Mouse (Mus musculus) limb, embryonic 11.5 days (tissue): ENCODE data around the gene Cd59b. TPM values are rescaled to one million over a fixed set of nuclear protein-coding genes. Genes with fewer than 3 reads are reported as not detected.

ENCODE experiments used
- ATAC-seq: fragments of 200-750 bp; cut with Nextera tagmentation; 2 replicates; pipeline ENCODE4 v1.8.0; 2017; ENCODE audit warnings: low read depth; ENCODE audit not compliant: insufficient number of reproducible peaks, low FRiP score, low TSS enrichment
- DNase-seq: peaks from one replicate; pipeline ENCODE4 v3.0.0-alpha.2; 2015; ENCODE audit warnings: low spot score
- H3K27ac ChIP-seq: fragments of 300-500 bp; sonication (generic); replicated peaks from 2 replicates; pipeline ENCODE4 v1.5.1; 2014; ENCODE audit warnings: low read depth, mild to moderate bottlenecking, low read length
- H3K27me3 ChIP-seq: fragments of 300-500 bp; sonication (generic); 2 replicates; pipeline ENCODE4 v1.6.1; 2014; ENCODE audit warnings: mild to moderate bottlenecking, low read length, mixed read lengths; ENCODE audit not compliant: control insufficient read depth, insufficient read depth
- H3K36me3 ChIP-seq: fragments of 300-500 bp; sonication (generic); 2 replicates; pipeline ENCODE4 v1.6.1; 2014; ENCODE audit warnings: mild to moderate bottlenecking, low read length, moderate library complexity, mixed read lengths; ENCODE audit not compliant: control insufficient read depth, insufficient read depth
- H3K4me1 ChIP-seq: fragments of 300-500 bp; sonication (generic); 2 replicates; pipeline ENCODE4 v1.6.1; 2014; ENCODE audit warnings: low read length, mixed read lengths; ENCODE audit not compliant: control insufficient read depth, insufficient read depth
- H3K4me2 ChIP-seq: fragments of 300-500 bp; sonication (generic); 2 replicates; pipeline ENCODE4 v1.6.1; 2014; ENCODE audit warnings: low read depth, mild to moderate bottlenecking, moderate library complexity; ENCODE audit not compliant: severe bottlenecking
- H3K4me3 ChIP-seq: fragments of 300-500 bp; sonication (generic); 2 replicates; pipeline ENCODE4 v1.5.1; 2014; ENCODE audit warnings: low read depth, low read length
- H3K9ac ChIP-seq: fragments of 300-500 bp; sonication (generic); 2 replicates; pipeline ENCODE4 v1.6.1; 2014; ENCODE audit warnings: mild to moderate bottlenecking, low read length
- H3K9me3 ChIP-seq: fragments of 300-500 bp; sonication (generic); 2 replicates; pipeline ENCODE4 v1.6.1; 2016; ENCODE audit warnings: low read length; ENCODE audit not compliant: control insufficient read depth
- WGBS: fragments of 180-500 bp; shearing (Covaris S2); extraction: QIAGEN DNeasy Blood & Tissue Kit; methylation state at CpG from one replicate; pipeline ENCODE4 v1.1.7; 2014; 5-methylcytosine and 5-hydroxymethylcytosine counted together
- polyA plus RNA-seq: library from polyadenylated mRNA; unstranded; fragments of >200 nt; fragmentation: Nextera tagmentation; extraction: Ambion mirVana; gene quantifications from 2 replicates; pipeline ENCODE4 v1.2.1, GENCODE M21; 2014

Gene Cd59b
- polyA plus RNA-seq, 1 experiment from 2014 or later: 4.9 TPM

DNA sequence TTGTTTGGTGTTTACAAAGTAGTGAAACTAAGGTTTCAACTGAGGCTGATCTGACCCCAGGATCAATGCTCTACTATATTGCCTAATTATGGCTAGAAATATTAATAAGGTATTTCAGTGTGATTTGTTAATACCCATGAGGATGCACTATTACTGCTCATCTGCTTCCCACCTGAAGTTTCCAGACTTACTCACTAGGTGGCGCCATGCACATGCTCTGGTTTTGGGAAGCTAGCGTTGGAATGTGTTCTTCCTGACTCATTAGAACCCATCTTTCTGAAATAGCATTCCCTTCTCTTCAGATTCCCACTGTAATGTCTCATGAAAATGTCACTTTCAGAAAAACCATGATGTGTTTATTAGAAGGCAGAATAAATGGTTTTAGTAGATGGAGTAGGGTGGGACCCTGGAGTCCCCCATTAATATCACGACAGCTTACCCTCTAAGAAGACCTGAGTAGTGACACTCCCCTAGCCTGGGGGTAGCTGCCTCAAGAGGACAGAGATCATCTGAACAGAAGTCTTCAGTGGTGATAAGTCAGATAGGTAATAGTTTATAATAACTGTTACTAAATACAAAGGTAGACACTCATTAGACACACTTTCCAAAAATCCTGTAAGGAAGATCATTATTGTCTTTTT, 34.7 kb upstream of the Cd59b start:
- WGBS: 38% methylated on average over 3 of the region's 3 CpGs
- no peak for ATAC-seq

DNA sequence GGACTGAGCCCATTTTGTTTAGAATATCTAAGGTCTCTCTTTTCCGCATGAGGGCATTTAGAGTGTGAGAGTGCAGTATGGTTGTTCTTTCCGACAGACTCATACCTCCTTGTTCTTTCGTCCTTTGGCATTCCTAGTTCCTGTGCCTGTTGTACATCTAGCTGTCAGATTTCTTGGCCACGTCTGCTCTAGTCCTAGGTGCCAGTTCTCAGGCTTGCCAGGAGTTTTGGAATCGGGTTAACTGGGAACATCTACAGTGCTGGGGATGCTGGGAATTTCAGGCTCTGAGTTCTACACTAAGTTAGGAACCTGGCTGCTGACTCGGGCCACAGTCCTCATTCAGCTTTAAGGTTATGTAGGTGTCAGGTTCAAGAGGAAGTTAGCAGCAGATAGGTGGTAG, 34.1 kb upstream of the Cd59b start:
- Histone ChIP-seq H3K4me1 (no peaks in the 10 kb centered on the region), H3K4me3 (no peak overlapping the region), H3K9ac (no peak overlapping the region), H3K27ac (no peak overlapping the region), H3K36me3 (peaks cover 8% of the 10 kb centered on the region), H3K9me3 (no peaks in the 10 kb centered on the region), H3K4me2 (no peak overlapping the region), H3K27me3 (no peaks in the 10 kb centered on the region)
- ATAC-seq: no peak
- DNase-seq: no peak
- WGBS: 86% methylated on average over 6 of the region's 6 CpGs

More for the DNA sequence above, 34.7 kb upstream of the Cd59b start:
- no peak overlapping the region for H3K27ac ChIP-seq
- no peak overlapping the region for H3K9ac ChIP-seq
- peak; percentile 75 for DNase-seq
- H3K9me3 ChIP-seq: no peaks in the 10 kb centered on the region
- no peak overlapping the region for H3K4me3 ChIP-seq
- H3K4me2 ChIP-seq: no peak overlapping the region
- H3K36me3 ChIP-seq: peaks cover 8% of the 10 kb centered on the region; the same call in 1 of the 2 replicates
- H3K4me1 ChIP-seq: no peaks in the 10 kb centered on the region
- no peaks in the 10 kb centered on the region for H3K27me3 ChIP-seq

DNA sequence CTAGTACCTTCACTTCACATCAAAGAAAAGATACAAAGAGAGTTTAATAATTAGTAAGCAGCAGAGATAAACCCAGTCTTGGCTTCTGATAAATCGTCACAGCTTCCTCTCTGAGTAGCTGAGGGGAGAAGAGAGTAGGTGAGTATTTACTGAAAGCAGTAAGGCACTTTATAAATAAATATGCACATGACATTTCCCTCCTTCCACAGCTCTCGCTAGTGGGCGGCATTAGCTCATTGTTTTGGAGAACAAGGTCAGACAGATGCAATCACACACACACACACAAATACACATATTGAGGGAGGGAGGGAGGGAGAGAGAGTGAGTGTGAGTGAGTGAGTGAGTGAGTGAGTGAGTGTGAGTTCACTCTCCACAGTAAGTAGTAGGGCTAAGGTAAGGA, 33.3 kb upstream of the Cd59b start:
- Histone ChIP-seq H3K4me2 (no peak overlapping the region), H3K36me3 (peaks cover 8% of the 10 kb centered on the region), H3K27ac (no peak overlapping the region), H3K9me3 (no peaks in the 10 kb centered on the region), H3K4me1 (no peaks in the 10 kb centered on the region), H3K9ac (no peak overlapping the region), H3K27me3 (no peaks in the 10 kb centered on the region), H3K4me3 (no peak overlapping the region)
- DNase-seq (no peak), ATAC-seq (no peak)
- WGBS: 85% methylated on average over 3 of the region's 3 CpGs

DNA sequence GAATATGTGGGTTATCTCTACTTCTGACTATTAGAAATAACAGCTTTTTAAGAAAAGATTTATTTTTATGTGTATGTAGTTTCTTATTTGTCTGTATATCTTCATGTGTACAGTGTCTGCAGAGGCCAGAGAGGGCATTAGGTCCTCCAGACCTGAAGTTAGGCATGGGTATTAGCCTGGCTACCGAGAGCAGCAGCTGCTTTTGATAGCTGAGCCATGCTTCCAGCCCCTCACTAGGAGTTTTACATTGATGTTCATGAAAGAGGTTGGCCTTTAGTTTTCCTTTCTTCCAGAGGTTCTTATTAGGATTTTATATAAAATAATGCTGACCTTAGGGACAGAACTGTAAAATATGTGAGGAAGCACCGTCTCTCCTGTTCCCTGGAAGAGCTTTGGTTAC, 31.4 kb upstream of the Cd59b start:
- Histone ChIP-seq H3K9me3 (no peaks in the 10 kb centered on the region), H3K4me1 (no peaks in the 10 kb centered on the region), H3K27me3 (no peaks in the 10 kb centered on the region), H3K27ac (no peak overlapping the region), H3K4me2 (no peak overlapping the region), H3K9ac (no peak overlapping the region), H3K36me3 (peaks cover 8% of the 10 kb centered on the region), H3K4me3 (no peak overlapping the region)
- ATAC-seq (no peak), DNase-seq (no peak)
- WGBS: 80% methylated on average over 2 of the region's 2 CpGs

DNA sequence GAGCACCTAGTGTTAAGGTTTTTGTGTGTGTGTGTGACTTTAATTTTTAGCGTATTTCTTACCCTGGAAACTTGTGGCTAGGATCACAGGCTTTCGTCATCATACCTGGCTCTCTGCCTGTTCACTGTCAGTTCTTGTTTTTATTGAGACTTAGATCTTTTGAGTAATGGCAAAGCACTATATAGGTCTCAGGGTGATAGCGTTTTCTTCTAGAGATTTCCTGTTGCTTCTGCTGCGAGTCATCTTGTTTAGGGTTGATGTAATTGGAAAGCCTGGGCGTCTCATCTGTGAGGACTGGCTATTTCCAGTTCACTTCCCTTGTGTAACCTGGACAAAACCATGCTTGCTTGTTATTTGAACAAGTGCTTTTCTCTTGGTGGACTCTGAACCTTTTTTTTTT, 28.0 kb upstream of the Cd59b start:
- Histone ChIP-seq H3K4me1 (no peaks in the 10 kb centered on the region), H3K27me3 (no peaks in the 10 kb centered on the region), H3K9me3 (no peaks in the 10 kb centered on the region), H3K4me3 (no peak overlapping the region), H3K27ac (no peak overlapping the region), H3K9ac (no peak overlapping the region), H3K4me2 (no peak overlapping the region), H3K36me3 (peaks cover 4% of the 10 kb centered on the region)
- WGBS: 89% methylated on average over 5 of the region's 5 CpGs
- DNase-seq: no peak
- ATAC-seq: no peak

DNA sequence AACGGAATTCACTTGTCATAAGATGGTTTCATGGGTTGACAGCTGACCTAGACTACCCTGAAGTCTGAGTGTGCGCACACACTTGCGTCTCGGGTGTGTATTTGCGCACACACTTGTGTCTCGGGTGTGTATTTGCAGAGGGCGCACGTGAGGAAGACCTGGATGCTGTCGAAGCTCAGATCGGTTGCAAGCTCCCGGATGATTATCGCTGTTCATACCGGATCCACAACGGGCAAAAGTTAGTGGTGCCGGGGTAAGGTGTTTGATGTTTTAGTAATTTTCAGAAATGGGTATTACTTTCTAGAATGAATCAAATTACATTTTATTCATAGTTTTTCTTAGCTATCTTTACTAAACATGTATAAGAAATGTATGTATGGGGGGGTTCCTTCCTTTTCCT, 26.9 kb upstream of the Cd59b start:
- no peaks in the 10 kb centered on the region for H3K27me3 ChIP-seq
- H3K9ac ChIP-seq: no peak overlapping the region
- no peak overlapping the region for H3K4me2 ChIP-seq
- no peaks in the 10 kb centered on the region for H3K9me3 ChIP-seq
- DNase-seq (no peak), ATAC-seq (no peak)
- no peak overlapping the region for H3K4me3 ChIP-seq
- H3K4me1 ChIP-seq: no peaks in the 10 kb centered on the region
- peaks cover 2% of the 10 kb centered on the region for H3K36me3 ChIP-seq
- WGBS: 95% methylated on average over 15 of the region's 15 CpGs
- H3K27ac ChIP-seq: no peak overlapping the region

DNA sequence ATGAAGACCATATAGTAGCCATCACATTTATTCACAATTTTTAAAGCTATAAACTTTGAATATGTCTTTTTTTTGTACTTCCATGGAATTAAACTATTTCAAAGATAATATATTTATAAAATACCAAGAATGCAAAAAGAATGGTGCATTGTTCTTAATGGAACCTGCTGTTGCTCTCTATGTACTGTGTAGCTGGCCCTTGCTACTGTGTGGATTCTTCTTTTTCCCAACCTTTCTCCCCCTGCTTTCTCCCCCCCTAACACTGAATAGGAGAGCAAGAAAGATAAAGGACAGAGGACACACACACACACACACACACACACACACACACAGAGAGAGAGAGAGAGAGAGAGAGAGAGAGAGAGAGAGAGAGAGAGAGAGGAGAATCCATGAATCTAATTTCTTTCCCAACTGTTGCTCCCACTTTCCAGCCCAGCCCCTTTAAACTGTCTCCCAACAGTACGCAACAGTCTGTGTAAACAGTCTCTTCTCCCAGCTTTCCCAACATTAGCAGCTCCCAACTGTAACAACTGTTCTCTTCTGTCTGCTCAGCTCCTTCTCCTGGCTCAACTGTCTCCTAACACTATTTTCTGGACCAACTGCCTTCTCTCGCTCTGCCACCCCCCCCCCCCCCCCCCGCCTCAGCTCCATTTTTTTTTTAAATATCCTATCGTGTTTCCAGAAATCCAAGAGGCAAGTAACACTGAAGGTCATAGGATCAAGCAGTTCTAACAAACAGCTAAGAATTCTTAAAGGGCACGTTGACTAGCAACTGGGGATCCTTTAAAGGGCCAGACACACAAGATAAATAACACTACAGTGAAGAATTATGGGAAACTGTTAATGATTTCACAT, 25.8 kb upstream of the Cd59b start:
- Histone ChIP-seq H3K9ac (no peak overlapping the region), H3K9me3 (no peaks in the 10 kb centered on the region), H3K36me3 (peaks cover 2% of the 10 kb centered on the region), H3K27me3 (no peaks in the 10 kb centered on the region), H3K4me2 (no peak overlapping the region), H3K4me1 (no peaks in the 10 kb centered on the region), H3K4me3 (no peak overlapping the region), H3K27ac (no peak overlapping the region)
- no peak for ATAC-seq
- DNase-seq: no peak
- WGBS: 64% methylated on average over 5 of the region's 5 CpGs

DNA sequence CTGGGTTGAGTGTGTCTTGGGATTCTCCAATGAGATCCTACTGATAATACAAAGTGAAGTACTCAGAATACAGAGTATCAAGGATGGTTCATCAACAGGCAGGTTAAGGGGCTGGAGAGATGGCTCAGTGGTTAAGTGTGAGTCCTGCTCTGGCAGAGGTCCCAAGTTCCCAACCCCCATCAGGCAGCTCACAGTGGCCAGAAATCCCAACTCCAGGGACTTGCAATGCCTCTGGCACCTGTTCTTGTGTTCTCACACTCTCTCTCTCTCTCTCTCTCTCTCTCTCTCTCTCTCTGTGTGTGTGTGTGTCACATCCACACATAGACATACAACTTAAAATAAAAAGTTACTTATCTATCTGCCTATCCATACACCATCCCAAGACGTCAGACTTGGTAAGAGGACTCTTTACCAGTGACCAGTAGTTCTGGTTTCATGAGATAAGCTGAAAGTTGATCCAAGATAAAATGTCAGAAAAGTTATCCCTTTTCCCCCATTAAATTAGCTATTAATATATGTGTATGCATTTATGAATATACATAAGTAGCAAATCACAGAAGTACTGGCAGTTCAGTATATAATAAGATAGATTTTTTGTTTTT, 25.1 kb upstream of the Cd59b start:
- Histone ChIP-seq H3K4me3 (no peak overlapping the region), H3K9me3 (no peaks in the 10 kb centered on the region), H3K36me3 (peaks cover 2% of the 10 kb centered on the region), H3K9ac (no peak overlapping the region), H3K27ac (no peak overlapping the region), H3K4me1 (no peaks in the 10 kb centered on the region), H3K27me3 (no peaks in the 10 kb centered on the region), H3K4me2 (no peak overlapping the region)
- DNase-seq (no peak), ATAC-seq (no peak)
- 86% methylated on average over 1 of the region's 1 CpGs for whole genome bisulfite sequencing
